Mouse (Mus musculus): ENCODE measurements at regions not wholly inside any gene's neighbourhood (a gene's known extent, or its start where the extent isn't known, plus 50 kb on each side); places are given as distances from the start of the nearest gene placed in this dataset.

- DNase-seq (ENCODE audit: low spot score in 2 of 2) = no peak
Observed at GRCm38 (mm10) chrX:143462632-143463031, 55.8 kb upstream of the Pak3 start.

GRCm38 (mm10) chrX:143448636-143449346, 54.7 kb upstream of the Chrdl1 start:
- no peak for DNase-seq (ENCODE audit: low spot score in 2 of 2)

GRCm38 (mm10) chrX:143444581-143444980, 50.5 kb upstream of the Chrdl1 start:
- DNase-seq (ENCODE audit: low spot score in 2 of 2) = peak in 1 of 2 experiments; percentile 8

All from thymus, postnatal 10 days (tissue).